Mouse (Mus musculus): ENCODE results near the gene Gm36864.
"Not testable (repeated sequence)": the region's sequence is repeated elsewhere in the genome, so short reads cannot be mapped to it uniquely, and the experiment has no call there.

The Gm36864 gene

GRCm38 (mm10) chr7:44235909-44236308 is at the start of gene Gm36864:
Gm36864 (plus strand) TSS chr7:44236177.
- CTCF ChIA-PET = no interaction called here

GRCm38 (mm10) chr7:44186516-44186915 is 49.5 kb upstream of the Gm36864 start:
- CTCF ChIA-PET = interaction anchor here in 1 of 4 experiments (0.7 kb wide), 1 partner anchor 39 kb away, joined by 3 read pairs; the partner anchor contains the start of gene Klk1
- POLR2A ChIA-PET = interaction anchor here in 1 of 4 experiments (1.2 kb wide), 1 partner anchor 19 kb away, joined by 3 read pairs; no protein-coding TSS in a partner anchor

More at GRCm38 (mm10) chr7:44235909-44236308, at the start of gene Gm36864:
- POLR2A ChIA-PET = interaction anchor here in 3 of 4 experiments (0.6 to 2.7 kb wide), 4 partner anchors 10 to 18 kb away, joined by 3 to 18 read pairs (median 8); partner anchors contain the start of genes 1700028J19Rik (in 2 of the 3), 2410002F23Rik (in 2 of the 3) and Klk1 (in 1 of the 3)

GRCm38 (mm10) chr7:44187936-44188335 is 48.0 kb upstream of the Gm36864 start, which contains the start of gene Klk1b24:
Klk1b24 (plus strand) TSS chr7:44188236.
- CTCF ChIA-PET = not testable (repeated sequence)
- POLR2A ChIA-PET = interaction anchor here in 3 of 4 experiments (0.5 to 1.2 kb wide), 3 partner anchors 17 to 451 kb away, joined by 3 read pairs; no protein-coding TSS in a partner anchor

GRCm38 (mm10) chr7:44193466-44193865 is 42.5 kb upstream of the Gm36864 start:
- CTCF ChIA-PET, POLR2A ChIA-PET: not testable (repeated sequence)

GRCm38 (mm10) chr7:44197891-44198290 is 38.1 kb upstream of the Gm36864 start, which contains the start of gene Klk1b3:
Klk1b3 (plus strand) TSS chr7:44198191.
- ChIA-PET CTCF (no interaction called here), POLR2A (interaction anchor here in 1 of 4 experiments (0.6 kb wide), 1 partner anchor 66 kb away, joined by 10 read pairs; no protein-coding TSS in a partner anchor)

- CTCF ChIA-PET, POLR2A ChIA-PET: not testable (repeated sequence)
Observed at GRCm38 (mm10) chr7:44207135-44207534, 28.8 kb upstream of the Gm36864 start, which contains the start of gene Klk1b4. Klk1b4 (plus strand) TSS chr7:44207435.

- CTCF ChIA-PET = no interaction called here
- POLR2A ChIA-PET = no interaction called here
Observed at GRCm38 (mm10) chr7:44208307-44208706, 27.7 kb upstream of the Gm36864 start.

- CTCF ChIA-PET = no interaction called here
- POLR2A ChIA-PET = no interaction called here
Observed at GRCm38 (mm10) chr7:44215645-44216044, 20.3 kb upstream of the Gm36864 start, which contains the start of gene Klk1b5. Klk1b5 (plus strand) TSS chr7:44215945.

- POLR2A ChIA-PET = interaction anchor here in 1 of 4 experiments (0.5 to 6.4 kb wide), 2 partner anchors 25 to 136 kb away, joined by 3 to 34 read pairs; partner anchors contain the start of genes 1700028J19Rik and 2410002F23Rik
- CTCF ChIA-PET = not testable (repeated sequence)
Observed at GRCm38 (mm10) chr7:44221601-44222000, 14.4 kb upstream of the Gm36864 start.

GRCm38 (mm10) chr7:44222335-44222734 is 13.6 kb upstream of the Gm36864 start:
- CTCF ChIA-PET = not testable (repeated sequence)
- POLR2A ChIA-PET = interaction anchor here in 1 of 4 experiments (6.4 kb wide), 1 partner anchor 24 kb away, joined by 34 read pairs; the partner anchor contains the start of genes 1700028J19Rik and 2410002F23Rik

- POLR2A ChIA-PET = interaction anchor here (0.8 to 6.4 kb wide), 12 partner anchors 8 to 271 kb away, joined by 3 to 34 read pairs (median 3); partner anchors contain the start of genes 1700028J19Rik (in 4 of the 4), 2410002F23Rik (in 4 of the 4), Emc10 (in 1 of the 4) and Fam71e1 (in 1 of the 4)
- CTCF ChIA-PET = interaction anchor here in 3 of 4 experiments (0.6 to 1.2 kb wide), 5 partner anchors 21 to 449 kb away, joined by 3 to 11 read pairs (median 3); no protein-coding TSS in a partner anchor
Observed at GRCm38 (mm10) chr7:44225076-44225475, 10.9 kb upstream of the Gm36864 start, which contains the start of gene Klk1. Klk1 (plus strand) TSS chr7:44225360.

- POLR2A ChIA-PET = no interaction called here
- CTCF ChIA-PET = interaction anchor here in 1 of 4 experiments (1.1 kb wide), 1 partner anchor 23 kb away, joined by 3 read pairs; no protein-coding TSS in a partner anchor
Observed at GRCm38 (mm10) chr7:44239913-44240312, 3.9 kb downstream of the Gm36864 start.

- CTCF ChIA-PET = interaction anchor here in 1 of 4 experiments (1.1 kb wide), 1 partner anchor 22 kb away, joined by 3 read pairs; no protein-coding TSS in a partner anchor
- POLR2A ChIA-PET = interaction anchor here in 1 of 4 experiments (0.6 to 1.5 kb wide), 2 partner anchors 14 to 27 kb away, joined by 3 read pairs; no protein-coding TSS in a partner anchor
Observed at GRCm38 (mm10) chr7:44240712-44241111, 4.7 kb downstream of the Gm36864 start.

- CTCF ChIA-PET = interaction anchor here in 1 of 4 experiments (1.1 kb wide), 1 partner anchor 22 kb away, joined by 3 read pairs; no protein-coding TSS in a partner anchor
- POLR2A ChIA-PET = interaction anchor here in 1 of 4 experiments (1.5 kb wide), 1 partner anchor 14 kb away, joined by 3 read pairs; no protein-coding TSS in a partner anchor
Observed at GRCm38 (mm10) chr7:44241163-44241562, 5.2 kb downstream of the Gm36864 start.

- POLR2A ChIA-PET = interaction anchor here in 1 of 4 experiments (5.3 kb wide), 1 partner anchor 16 kb away, joined by 67 read pairs; the partner anchor contains the start of genes Acp4 and Gm15517
- CTCF ChIA-PET = no interaction called here
Observed at GRCm38 (mm10) chr7:44244080-44244479, 8.1 kb downstream of the Gm36864 start.

GRCm38 (mm10) chr7:44246055-44246983 is 10.3 kb downstream of the Gm36864 start, which contains the start of the genes 1700028J19Rik and 2410002F23Rik:
1700028J19Rik (minus strand) TSS chr7:44246695.
2410002F23Rik (plus strand) TSS chr7:44246722.
- POLR2A ChIA-PET = interaction anchor here (0.6 to 5.3 kb wide), 101 partner anchors 9 to 1967 kb away, joined by 3 to 67 read pairs (median 4); partner anchors contain the start of genes Klk1 (in 4 of the 4), Emc10 (in 2 of the 4), Fam71e1 (in 2 of the 4) and Gm36864 (in 2 of the 4)

GRCm38 (mm10) chr7:44246984-44247470 is 11.1 kb downstream of the Gm36864 start:
- ChIA-PET POLR2A (interaction anchor here (0.5 to 5.3 kb wide), 62 partner anchors 8 to 1968 kb away, joined by 3 to 67 read pairs (median 5); partner anchors contain the start of genes Emc10 (in 2 of the 4), Fam71e1 (in 2 of the 4), Gm36864 (in 2 of the 4) and Klk1 (in 2 of the 4)), CTCF (interaction anchor here in 2 of 4 experiments (0.6 to 1.7 kb wide), 5 partner anchors 16 to 314 kb away, joined by 3 read pairs; no protein-coding TSS in a partner anchor)

More at GRCm38 (mm10) chr7:44246055-44246983, 10.3 kb downstream of the Gm36864 start, which contains the start of the genes 1700028J19Rik and 2410002F23Rik:
- CTCF ChIA-PET = interaction anchor here (0.6 to 1.7 kb wide), 12 partner anchors 17 to 1695 kb away, joined by 3 to 6 read pairs (median 3); partner anchors contain the start of gene Klk1 (in 1 of the 4)

- ChIA-PET CTCF (no interaction called here), POLR2A (interaction anchor here in 2 of 4 experiments (1.1 to 5.3 kb wide), 10 partner anchors 12 to 103 kb away, joined by 4 to 67 read pairs (median 16); partner anchors contain the start of genes Gm36864 (in 2 of the 2), Klk1 (in 2 of the 2), Acp4 (in 1 of the 2) and Gm15517 (in 1 of the 2))
Observed at GRCm38 (mm10) chr7:44247971-44248370, 12.0 kb downstream of the Gm36864 start.

All from embryonic stem cell, embryonic (primary cell).